Mouse (Mus musculus) kidney, embryonic 15.5 days (tissue): ENCODE data around the gene Sept5. TPM values are rescaled to one million over a fixed set of nuclear protein-coding genes. Genes with fewer than 3 reads are reported as not detected.

Experiments
- ATAC-seq: fragments of 200-750 bp; cut with Nextera tagmentation; replicated peaks from 2 replicates; pipeline ENCODE4 v1.8.0; 2017; ENCODE audit warnings: moderate TSS enrichment; ENCODE audit not compliant: low FRiP score
- H3K27ac ChIP-seq: fragments of 300-500 bp; sonication (generic); 2 replicates; pipeline ENCODE4 v1.5.1; 2015; ENCODE audit warnings: mild to moderate bottlenecking, inconsistent platforms
- H3K27me3 ChIP-seq: fragments of 300-500 bp; sonication (generic); 2 replicates; pipeline ENCODE4 v1.6.1; 2015; ENCODE audit warnings: inconsistent platforms
- H3K36me3 ChIP-seq: fragments of 300-500 bp; sonication (generic); 2 replicates; pipeline ENCODE4 v1.6.1; 2015; ENCODE audit warnings: inconsistent platforms
- H3K4me1 ChIP-seq: fragments of 300-500 bp; sonication (generic); 2 replicates; pipeline ENCODE4 v1.6.1; 2015; ENCODE audit warnings: inconsistent platforms
- H3K4me2 ChIP-seq: fragments of 300-500 bp; sonication (generic); 2 replicates; pipeline ENCODE4 v1.6.1; 2015; ENCODE audit warnings: moderate library complexity, mild to moderate bottlenecking, inconsistent platforms
- H3K4me3 ChIP-seq: fragments of 300-500 bp; sonication (generic); replicated peaks from 2 replicates; pipeline ENCODE4 v1.5.1; 2015; ENCODE audit warnings: mild to moderate bottlenecking, inconsistent platforms
- H3K9ac ChIP-seq: fragments of 300-500 bp; sonication (generic); 2 replicates; pipeline ENCODE4 v1.6.1; 2015; ENCODE audit warnings: mild to moderate bottlenecking, inconsistent platforms
- H3K9me3 ChIP-seq: fragments of 300-500 bp; sonication (generic); replicated peaks from 2 replicates; pipeline ENCODE4 v1.6.1; 2016; ENCODE audit warnings: inconsistent platforms
- WGBS: fragments of 180-500 bp; shearing (Covaris S2); methylation state at CpG from one replicate; pipeline ENCODE4 v1.1.7; 2015; ENCODE audit warnings: mixed read lengths; 5-methylcytosine and 5-hydroxymethylcytosine counted together
- polyA plus RNA-seq: library from polyadenylated mRNA; unstranded; fragments of >200 nt; fragmentation: Nextera tagmentation; extraction: Ambion mirVana; gene quantifications from 2 replicates; pipeline ENCODE4 v1.2.1, GENCODE M21; 2015

Gene Sept5
- polyA plus RNA-seq, 1 experiment from 2014 or later: 17.1 TPM

DNA sequence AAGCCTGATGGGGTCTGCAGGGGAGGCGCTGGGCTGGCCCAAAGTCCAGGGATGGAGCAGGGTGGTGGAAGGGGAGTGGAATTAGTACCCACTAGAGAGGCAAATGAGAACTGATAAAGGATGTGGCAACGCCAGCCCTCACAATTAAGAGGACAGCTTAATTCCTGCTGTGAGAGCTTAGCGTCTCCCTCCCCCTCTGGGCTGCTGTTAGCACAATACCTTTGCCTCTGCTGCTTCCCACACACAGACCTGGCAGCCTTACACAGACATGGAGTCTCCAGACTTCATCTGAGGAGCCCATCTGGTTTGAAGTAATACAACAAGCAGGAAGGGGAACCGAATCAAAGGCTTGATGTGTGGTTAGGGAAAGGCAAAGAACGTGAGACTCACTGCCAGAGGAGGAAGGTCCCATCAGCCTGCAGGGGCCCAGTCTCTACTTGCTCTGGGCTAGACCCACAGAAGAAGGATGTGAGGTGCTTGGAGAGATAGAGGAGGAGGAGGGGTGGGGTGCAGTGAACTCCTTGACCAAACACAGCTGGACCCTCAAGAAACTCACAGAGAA lies 52.1 kb downstream of the Sept5 start:
- no peak for ATAC-seq
- 28% methylated on average over 5 of the region's 5 CpGs for WGBS
- H3K27ac ChIP-seq: no peak overlapping the region

DNA sequence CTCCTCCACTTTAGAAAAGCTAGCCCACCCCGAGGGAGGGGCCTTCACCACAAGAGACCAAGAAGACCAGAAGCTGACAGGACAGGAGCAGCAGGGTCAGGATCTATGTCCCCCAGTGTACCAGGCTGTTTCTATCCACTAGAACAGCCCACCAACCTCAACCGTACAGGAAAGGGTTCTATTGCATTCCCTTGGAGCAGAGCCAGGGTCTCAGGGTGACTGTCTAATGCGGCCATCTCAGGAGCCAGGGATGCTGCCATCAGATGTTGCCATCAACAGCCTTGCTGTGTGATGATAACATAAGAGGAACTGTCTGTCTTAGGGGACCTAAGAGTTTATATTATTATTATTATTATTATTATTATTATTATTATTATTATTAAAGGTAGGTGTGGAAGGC lies 52.7 kb downstream of the Sept5 start:
- Histone ChIP-seq H3K9ac (no peak overlapping the region), H3K27me3 (peaks cover 57% of the 10 kb centered on the region), H3K4me3 (no peak overlapping the region), H3K9me3 (no peaks in the 10 kb centered on the region), H3K4me1 (peaks cover 12% of the 10 kb centered on the region), H3K36me3 (no peaks in the 10 kb centered on the region), H3K4me2 (no peak overlapping the region), H3K27ac (no peak overlapping the region)
- ATAC-seq: no peak
- WGBS: 40% methylated on average over 3 of the region's 3 CpGs

More for the DNA sequence above, 52.1 kb downstream of the Sept5 start:
- Histone ChIP-seq H3K9ac (no peak overlapping the region), H3K4me1 (peaks cover 18% of the 10 kb centered on the region), H3K4me3 (no peak overlapping the region), H3K9me3 (no peaks in the 10 kb centered on the region), H3K27me3 (peaks cover 63% of the 10 kb centered on the region), H3K4me2 (no peak overlapping the region), H3K36me3 (no peaks in the 10 kb centered on the region)

DNA sequence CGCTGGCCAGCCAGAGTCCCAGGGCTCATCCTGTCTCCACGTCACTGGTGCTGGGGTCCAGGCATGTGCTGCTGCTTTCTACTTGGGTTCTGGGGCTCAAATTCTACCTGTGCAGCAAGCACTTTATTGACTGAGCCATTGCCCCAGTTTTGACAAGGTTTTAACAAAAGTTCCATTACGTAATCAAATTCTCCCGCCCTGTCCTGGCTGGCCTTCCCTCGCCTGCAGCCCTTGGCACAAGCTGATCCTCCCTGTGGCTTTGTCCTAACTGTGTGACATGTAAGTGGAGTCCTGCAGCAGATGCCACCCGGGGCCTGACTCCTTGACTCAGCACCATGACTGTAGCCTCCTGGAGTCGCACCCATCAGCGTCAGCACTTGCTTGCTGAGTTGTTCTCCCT lies 55.6 kb downstream of the Sept5 start:
- Histone ChIP-seq H3K4me3 (no peak overlapping the region), H3K4me1 (no peaks in the 10 kb centered on the region), H3K36me3 (no peaks in the 10 kb centered on the region), H3K9ac (no peak overlapping the region), H3K27ac (no peak overlapping the region), H3K4me2 (no peak overlapping the region), H3K27me3 (peaks cover 28% of the 10 kb centered on the region), H3K9me3 (no peaks in the 10 kb centered on the region)
- ATAC-seq: no peak
- WGBS: 81% methylated on average over 8 of the region's 8 CpGs

Other genes starting within 250 kb of the Sept5 start
- 28.1 and 29.1 TPM in 2 replicates for gene Txnrd2, start 203.6 kb downstream of the Sept5 start, polyA plus RNA-seq
- 97.2 and 103 TPM in 2 replicates for gene Comt, start 203.1 kb downstream of the Sept5 start, polyA plus RNA-seq
- gene Gnb1l, start 131.2 kb downstream of the Sept5 start, polyA plus RNA-seq: 13.7 and 17.2 TPM in 2 replicates
- gene Rtl10, start 131.1 kb downstream of the Sept5 start, polyA plus RNA-seq: 3.1 and 3.3 TPM in 2 replicates
- 0.28 and 0.40 TPM in 2 replicates for gene Tbx1, start 39.3 kb downstream of the Sept5 start, polyA plus RNA-seq
- gene Gp1bb, start 7.6 kb downstream of the Sept5 start, polyA plus RNA-seq: 0.93 and 1.6 TPM in 2 replicates
- gene Gm49601, start 3.5 kb downstream of the Sept5 start, polyA plus RNA-seq: 1.5 and 4.3 TPM in 2 replicates
- gene Cldn5, start 146.9 kb upstream of the Sept5 start, polyA plus RNA-seq: 93.2 and 99.2 TPM in 2 replicates
- 87.0 and 101 TPM in 2 replicates for gene Ufd1, start 181.8 kb upstream of the Sept5 start, polyA plus RNA-seq
- 47.6 and 54.0 TPM in 2 replicates for gene Cdc45, start 182.0 kb upstream of the Sept5 start, polyA plus RNA-seq
- gene 2510002D24Rik, start 206.6 kb upstream of the Sept5 start, polyA plus RNA-seq: 41.3 and 47.7 TPM in 2 replicates
- not detected in 2 replicates for gene Gm28539, start 206.6 kb upstream of the Sept5 start, polyA plus RNA-seq
- gene Mrpl40, start 246.9 kb upstream of the Sept5 start, polyA plus RNA-seq: 101 and 108 TPM in 2 replicates
- gene Hira, start 247.1 kb upstream of the Sept5 start, polyA plus RNA-seq: 14.6 and 15.6 TPM in 2 replicates